Mouse (Mus musculus) MEL (cell line): ENCODE measurements around the gene Tex9. TPM values are rescaled to one million over a fixed set of nuclear protein-coding genes. Genes with fewer than 3 reads are reported as not detected.

Source experiments
- DNase-seq: peaks from one replicate; pipeline ENCODE4 v3.0.0; 2011; ENCODE audit warnings: low read depth, low spot score
- H3K27ac ChIP-seq: 2 replicates; pipeline ENCODE4 v1.5.1; 2012; ENCODE audit warnings: low read depth, mild to moderate bottlenecking, control low read depth, low read length, moderate library complexity; ENCODE audit not compliant: control insufficient read depth
- H3K27me3 ChIP-seq, 2 experiments: fragments of 150-350 bp in 1 of 2; sonication (generic) in 1 of 2; 2 replicates each; pipeline ENCODE4 v1.6.1; 2012; ENCODE audit warnings: low read length in 2 of 2, mild to moderate bottlenecking in 2 of 2, improper control_type of control experiment in 1 of 2, moderate library complexity in 1 of 2; ENCODE audit not compliant: insufficient read depth in 2 of 2, control insufficient read depth in 1 of 2
- H3K36me3 ChIP-seq, 2 experiments: 2 replicates each; pipeline ENCODE4 v1.6.1; 2012 to 2014; ENCODE audit warnings: low read length in 2 of 2, improper control_type of control experiment in 1 of 2, inconsistent platforms in 1 of 2, mild to moderate bottlenecking in 1 of 2; ENCODE audit not compliant: insufficient read depth in 2 of 2, control insufficient read depth in 1 of 2
- H3K4me1 ChIP-seq, 2 experiments: fragments of 150-350 bp in 1 of 2; sonication (generic) in 1 of 2; 2 replicates each; pipeline ENCODE4 v1.6.1; 2012; ENCODE audit warnings: low read length in 2 of 2, improper control_type of control experiment in 1 of 2, mild to moderate bottlenecking in 1 of 2; ENCODE audit not compliant: insufficient read depth in 2 of 2, control insufficient read depth in 1 of 2
- H3K4me3 ChIP-seq, 2 experiments: fragments of 150-350 bp in 1 of 2; sonication (generic) in 1 of 2; 2 replicates each; pipeline ENCODE4 v1.5.1; 2012; ENCODE audit warnings: low read depth in 2 of 2, low read length in 2 of 2, mild to moderate bottlenecking in 2 of 2, moderate library complexity in 2 of 2, control low read depth in 1 of 2, improper control_type of control experiment in 1 of 2; ENCODE audit not compliant: control insufficient read depth in 1 of 2, insufficient read depth in 1 of 2
- H3K79me2 ChIP-seq: 2 replicates; pipeline ENCODE4 v1.6.1; 2012; ENCODE audit warnings: mild to moderate bottlenecking, low read length, moderate library complexity; ENCODE audit not compliant: control insufficient read depth, poor library complexity, insufficient read depth
- H3K9ac ChIP-seq: 2 replicates; pipeline ENCODE4 v1.6.1; 2012; ENCODE audit warnings: low read depth, mild to moderate bottlenecking, control low read depth, low read length, moderate library complexity; ENCODE audit not compliant: control insufficient read depth, poor library complexity, severe bottlenecking
- H3K9me3 ChIP-seq: fragments of 150-350 bp; sonication (generic); replicated peaks from 2 replicates; pipeline ENCODE4 v1.6.1; 2012; ENCODE audit warnings: mild to moderate bottlenecking, low read length, improper control_type of control experiment, moderate library complexity; ENCODE audit not compliant: insufficient read depth
- BHLHE40 ChIP-seq: IDR thresholded peaks from 2 replicates; pipeline ENCODE4 v1.6.1; 2012; ENCODE audit warnings: low read depth, mild to moderate bottlenecking, inconsistent platforms, low read length, improper control_type of control experiment, borderline replicate concordance
- CHD1 ChIP-seq: IDR thresholded peaks from 2 replicates; pipeline ENCODE4 v1.6.1; 2012; ENCODE audit warnings: low read depth, mild to moderate bottlenecking, inconsistent platforms, low read length, improper control_type of control experiment
- CHD2 ChIP-seq: IDR thresholded peaks from 2 replicates; pipeline ENCODE4 v1.6.1; 2011; ENCODE audit warnings: low read length, improper control_type of control experiment
- CTCF ChIP-seq, 3 experiments: IDR thresholded peaks in 2 of 3; conservative IDR thresholded peaks in 1 of 3; 2 replicates each; pipeline ENCODE4 v1.5.1; 2011 to 2012; ENCODE audit warnings: low read length in 3 of 3, low read depth in 2 of 3, mild to moderate bottlenecking in 2 of 3, improper control_type of control experiment in 1 of 3, inconsistent platforms in 1 of 3, mixed read lengths in 1 of 3, moderate library complexity in 1 of 3; ENCODE audit not compliant: control insufficient read depth in 1 of 3, insufficient read depth in 1 of 3, poor library complexity in 1 of 3, severe bottlenecking in 1 of 3
- E2F4 ChIP-seq: IDR thresholded peaks from 2 replicates; pipeline ENCODE4 v1.6.1; 2011; ENCODE audit warnings: low read depth, low read length, improper control_type of control experiment, borderline replicate concordance
- EP300 ChIP-seq, 2 experiments: IDR thresholded peaks; 2 replicates each; pipeline ENCODE4 v1.6.1; 2011; ENCODE audit warnings: improper control_type of control experiment in 2 of 2, low read length in 2 of 2, low read depth in 1 of 2, mild to moderate bottlenecking in 1 of 2
- ETS1 ChIP-seq: IDR thresholded peaks from 2 replicates; pipeline ENCODE4 v1.6.1; 2012; ENCODE audit warnings: low read depth, mild to moderate bottlenecking, inconsistent platforms, low read length, improper control_type of control experiment, moderate library complexity
- GABPA ChIP-seq: IDR thresholded peaks from 2 replicates; pipeline ENCODE4 v1.6.1; 2012; ENCODE audit warnings: low read depth, mild to moderate bottlenecking, inconsistent platforms, low read length, improper control_type of control experiment, moderate library complexity
- JUND ChIP-seq: IDR thresholded peaks from 2 replicates; pipeline ENCODE4 v1.6.1; 2011; ENCODE audit warnings: low read depth, mild to moderate bottlenecking, improper control_type of control experiment, low read length
- KAT2A ChIP-seq: conservative IDR thresholded peaks from 2 replicates; pipeline ENCODE4 v1.6.1; 2012; ENCODE audit warnings: low read depth, low read length, improper control_type of control experiment, inconsistent platforms
- MAX ChIP-seq: IDR thresholded peaks from 2 replicates; pipeline ENCODE4 v1.6.1; 2011; ENCODE audit warnings: low read length, improper control_type of control experiment
- MEF2A ChIP-seq: IDR thresholded peaks from 2 replicates; pipeline ENCODE4 v1.6.1; 2014; ENCODE audit warnings: low read depth, mild to moderate bottlenecking, inconsistent platforms, low read length, improper control_type of control experiment; ENCODE audit not compliant: poor library complexity, insufficient replicate concordance, severe bottlenecking; ENCODE audit errors: extremely low read depth
- MYB ChIP-seq: IDR thresholded peaks from 2 replicates; pipeline ENCODE4 v1.6.1; 2011; ENCODE audit warnings: mild to moderate bottlenecking, low read depth, low read length, improper control_type of control experiment
- MYC ChIP-seq: IDR thresholded peaks from 2 replicates; pipeline ENCODE4 v1.6.1; 2011; ENCODE audit warnings: low read depth, mild to moderate bottlenecking, low read length, improper control_type of control experiment, moderate library complexity
- NELFE ChIP-seq: IDR thresholded peaks from 2 replicates; pipeline ENCODE4 v1.6.1; 2011; ENCODE audit warnings: low read depth, low read length, improper control_type of control experiment
- POLR2A ChIP-seq, 2 experiments: IDR thresholded peaks; 2 replicates each; pipeline ENCODE4 v1.6.1; 2011 to 2012; ENCODE audit warnings: low read length in 2 of 2, mild to moderate bottlenecking in 2 of 2, control low read depth in 1 of 2, improper control_type of control experiment in 1 of 2, low read depth in 1 of 2, moderate library complexity in 1 of 2; ENCODE audit not compliant: control insufficient read depth in 1 of 2, insufficient read depth in 1 of 2, poor library complexity in 1 of 2
- POLR2AphosphoS5 ChIP-seq: IDR thresholded peaks from 2 replicates; pipeline ENCODE4 v1.6.1; 2012; ENCODE audit warnings: low read depth, borderline replicate concordance, mild to moderate bottlenecking, inconsistent platforms, low read length, moderate library complexity, mixed read lengths
- RAD21 ChIP-seq: IDR thresholded peaks from 2 replicates; pipeline ENCODE4 v1.6.1; 2011; ENCODE audit warnings: mild to moderate bottlenecking, low read depth, low read length, improper control_type of control experiment
- SIN3A ChIP-seq: IDR thresholded peaks from 2 replicates; pipeline ENCODE4 v1.6.1; 2012; ENCODE audit warnings: low read length, improper control_type of control experiment, inconsistent platforms
- SMC3 ChIP-seq: IDR thresholded peaks from 2 replicates; pipeline ENCODE4 v1.6.1; 2011; ENCODE audit warnings: low read depth, low read length, improper control_type of control experiment
- TBP ChIP-seq: IDR thresholded peaks from 2 replicates; pipeline ENCODE4 v1.8.0; 2011; ENCODE audit warnings: low read depth, low read length, improper control_type of control experiment
- UBTF ChIP-seq: IDR thresholded peaks from 2 replicates; pipeline ENCODE4 v1.6.1; 2012; ENCODE audit warnings: low read depth, mild to moderate bottlenecking, inconsistent platforms, low read length, improper control_type of control experiment, moderate library complexity, borderline replicate concordance; ENCODE audit not compliant: insufficient read depth
- USF1 ChIP-seq: IDR thresholded peaks from 2 replicates; pipeline ENCODE4 v1.6.1; 2014; ENCODE audit warnings: low read depth, mild to moderate bottlenecking, inconsistent platforms, low read length, improper control_type of control experiment, moderate library complexity
- ZC3H11A ChIP-seq: IDR thresholded peaks from 2 replicates; pipeline ENCODE4 v1.6.1; 2012; ENCODE audit warnings: low read depth, mild to moderate bottlenecking, inconsistent platforms, low read length, improper control_type of control experiment
- ZKSCAN1 ChIP-seq: IDR thresholded peaks from 2 replicates; pipeline ENCODE4 v1.6.1; 2012; ENCODE audit warnings: low read depth, mild to moderate bottlenecking, inconsistent platforms, low read length, improper control_type of control experiment, moderate library complexity
- ZNF384 ChIP-seq: IDR thresholded peaks from 2 replicates; pipeline ENCODE4 v1.6.1; 2012; ENCODE audit warnings: low read depth, mild to moderate bottlenecking, inconsistent platforms, low read length, improper control_type of control experiment
- polyA plus RNA-seq, 2 experiments: library from polyadenylated mRNA; stranded (reverse) in 1 of 2; unstranded in 1 of 2; fragments of >175 nt in 1 of 2; fragments of >200 nt in 1 of 2; gene quantifications; 2 replicates each; pipeline versions ENCODE4 v1.2.1 to v1.2.4; 2012; ENCODE audit warnings: low replicate concordance in 2 of 2, low read depth in 1 of 2; ENCODE audit not compliant: insufficient read length in 2 of 2, insufficient read depth in 1 of 2, missing spikeins in 1 of 2
- total RNA-seq: library from RNA; depleted of rRNA; stranded (reverse); fragments of 300-350 nt; gene quantifications from 2 replicates; pipeline ENCODE4 v1.2.3, GENCODE M21; 2012

The Tex9 gene
- total and polyA plus RNA-seq, 3 experiments = 7.0 to 17.1 TPM; not detected in 1

DNA sequence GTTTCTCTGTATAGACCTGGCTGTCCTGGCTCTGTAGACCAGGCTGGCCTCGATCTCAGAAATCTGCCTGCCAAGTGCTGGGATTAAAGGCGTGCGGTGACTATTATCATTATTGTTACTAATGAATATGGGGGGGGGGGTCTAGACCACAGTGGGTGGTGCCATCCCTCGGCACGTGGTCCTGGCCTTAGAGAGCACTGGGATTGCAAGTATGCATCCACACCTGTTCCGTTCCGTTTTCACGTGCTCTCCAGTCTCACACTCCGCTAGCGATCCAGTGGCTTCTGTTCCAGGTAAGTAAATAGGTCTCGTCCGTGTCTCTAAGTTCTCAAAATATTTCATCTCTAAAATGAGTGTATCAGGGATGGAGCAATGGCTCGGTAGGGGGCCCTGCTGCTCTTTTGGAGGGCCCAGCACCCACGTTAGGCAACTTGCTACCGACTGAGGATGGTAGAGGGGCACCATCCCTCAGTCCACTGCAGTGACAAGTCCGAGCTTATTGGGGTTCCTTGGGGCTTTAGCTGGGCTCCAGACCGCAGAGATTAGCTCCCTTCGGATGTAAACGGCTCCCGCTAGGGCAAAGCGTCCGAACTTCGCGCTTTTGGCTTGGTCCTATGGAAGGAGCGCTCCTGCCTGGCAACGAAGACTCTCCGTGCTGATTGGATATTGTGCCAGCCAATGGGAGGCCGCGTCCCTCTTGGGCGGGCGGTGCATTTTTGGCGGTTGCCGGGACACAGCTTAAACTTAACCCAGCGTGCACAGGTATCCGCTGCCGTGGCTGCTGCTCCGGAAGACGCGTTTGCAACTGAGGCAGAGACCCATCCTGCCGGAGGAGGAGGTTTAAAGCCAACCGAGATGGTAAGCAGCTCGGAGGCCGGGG is 54.0 kb downstream of the Tex9 start, which contains the start of gene Mns1 (continued):
- peak; percentile 59 for TF ChIP-seq NELFE
- peak; percentile 83 for TF ChIP-seq MAX
- TF ChIP-seq JUND = no peak
- TF ChIP-seq BHLHE40 = peak; percentile 36; the same call in 1 of the 2 replicates
- TF ChIP-seq ZKSCAN1 = no peak
- TF ChIP-seq UBTF = no peak
- peak; percentile 42; the same call in 1 of the 2 replicates for TF ChIP-seq TBP
- no peak for TF ChIP-seq MEF2A
- peak; percentile 88 for TF ChIP-seq E2F4
- peak; percentile 49 for TF ChIP-seq CHD2
- peak in 1 of 2 experiments; percentile 54; a peak in 2 of 4 replicates for TF ChIP-seq EP300 (IDR thresholded peaks at IDR 0.05; ENCODE audit: low read depth in 1 of 2, low read length in 2 of 2)
- peak; percentile 55 to 76; a peak in 3 of 4 replicates for TF ChIP-seq POLR2A (IDR thresholded peaks at IDR 0.05; ENCODE audit: control insufficient read depth in 1 of 2, insufficient read depth in 1 of 2, low read depth in 1 of 2, low read length in 2 of 2, poor library complexity in 1 of 2)
- no peak for TF ChIP-seq CTCF (IDR thresholded peaks at IDR 0.05 in 2 of 3, conservative IDR thresholded peaks at IDR 0.05 in 1 of 3; ENCODE audit: control insufficient read depth in 1 of 3, insufficient read depth in 1 of 3, low read depth in 2 of 3, low read length in 3 of 3, poor library complexity in 1 of 3, severe bottlenecking in 1 of 3)
- no peak for TF ChIP-seq RAD21
- no peak for TF ChIP-seq CHD1
- peak; percentile 37; the same call in 1 of the 2 replicates for TF ChIP-seq MYB
- TF ChIP-seq ZNF384 = no peak
- peak; percentile 98 for TF ChIP-seq SIN3A
- 0 out of 2 replicates have a peak, but pooled peaks have one; percentile 21 for TF ChIP-seq MYC
- TF ChIP-seq POLR2AphosphoS5 = no peak
- TF ChIP-seq, all 39 proteins: peak for 22

DNA sequence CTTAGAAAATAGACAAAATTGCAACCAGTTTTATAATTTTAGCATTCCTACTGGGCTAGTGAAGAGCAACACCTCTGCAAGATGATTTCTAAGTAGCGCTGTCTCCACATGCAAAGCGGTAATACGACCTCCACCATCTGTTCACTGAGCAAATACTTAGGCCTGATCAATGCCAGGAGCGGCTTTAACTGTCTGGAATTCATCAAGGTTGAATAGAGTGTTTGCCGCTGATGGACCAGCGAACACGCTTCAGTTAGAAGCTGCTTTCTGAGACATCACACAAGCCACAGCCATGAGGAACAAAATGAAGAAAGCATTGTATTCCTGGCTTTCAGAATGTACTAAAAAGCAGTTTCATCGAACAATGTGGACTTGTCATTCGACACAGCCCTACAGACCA is 57.1 kb downstream of the Tex9 start:
- Histone ChIP-seq H3K27ac (no peak overlapping the region), H3K9me3 (no peaks in the 10 kb centered on the region), H3K4me1 (peaks cover 3 to 6% of the 10 kb centered on the region in 2 experiments; a peak in 3 of 4 replicates), H3K4me3 (no peak overlapping the region), H3K27me3 (no peaks in the 10 kb centered on the region), H3K79me2 (peaks cover 4% of the 10 kb centered on the region), H3K36me3 (peaks cover 0 to 2% of the 10 kb centered on the region in 2 experiments; a peak in 2 of 4 replicates), H3K9ac (no peak overlapping the region)
- DNase-seq = no peak
- no peak for TF ChIP-seq E2F4
- TF ChIP-seq JUND = no peak
- TF ChIP-seq MYB = no peak
- TF ChIP-seq CHD2 = no peak
- TF ChIP-seq USF1 = no peak
- TF ChIP-seq UBTF = no peak
- no peak for TF ChIP-seq ETS1
- no peak for TF ChIP-seq ZC3H11A
- no peak for TF ChIP-seq SMC3
- no peak for TF ChIP-seq GABPA
- no peak for TF ChIP-seq ZNF384
- no peak for TF ChIP-seq KAT2A
- no peak for TF ChIP-seq RAD21
- TF ChIP-seq MYC = no peak
- TF ChIP-seq EP300 (IDR thresholded peaks at IDR 0.05; ENCODE audit: low read depth in 1 of 2, low read length in 2 of 2) = no peak
- no peak for TF ChIP-seq POLR2AphosphoS5
